Mouse (Mus musculus) ES-E14 (cell line): ENCODE measurements around the gene Tmem191c. TPM values are rescaled to one million over a fixed set of nuclear protein-coding genes. Genes with fewer than 3 reads are reported as not detected.

Source experiments
- DNase-seq: peaks from one replicate; pipeline ENCODE4 v3.0.0-alpha.2; 2013; ENCODE audit warnings: low read depth, low spot score
- H3K27ac ChIP-seq: 2 replicates; pipeline ENCODE4 v1.5.1; 2012; ENCODE audit warnings: low read depth, mild to moderate bottlenecking, low read length, moderate library complexity, mixed read lengths; ENCODE audit not compliant: poor library complexity, insufficient read depth, severe bottlenecking
- H3K36me3 ChIP-seq: 2 replicates; pipeline ENCODE4 v1.6.1; 2012; ENCODE audit warnings: mild to moderate bottlenecking, low read length, moderate library complexity, mixed read lengths; ENCODE audit not compliant: control insufficient read depth, poor library complexity, insufficient read depth, severe bottlenecking
- H3K4me1 ChIP-seq, 2 experiments: fragments of 150-350 bp in 1 of 2; sonication (generic) in 1 of 2; 2 replicates each; pipeline ENCODE4 v1.6.1; 2012; ENCODE audit warnings: low read length in 2 of 2, mild to moderate bottlenecking in 1 of 2, mixed read lengths in 1 of 2; ENCODE audit not compliant: control insufficient read depth in 2 of 2, insufficient read depth in 2 of 2, poor library complexity in 1 of 2
- H3K4me3 ChIP-seq, 2 experiments: fragments of 150-350 bp in 1 of 2; sonication (generic) in 1 of 2; 2 replicates each; pipeline ENCODE4 v1.5.1; 2012; ENCODE audit warnings: low read length in 2 of 2, low read depth in 1 of 2, mild to moderate bottlenecking in 1 of 2, mixed read lengths in 1 of 2; ENCODE audit not compliant: insufficient read depth in 1 of 2, poor library complexity in 1 of 2, severe bottlenecking in 1 of 2
- H3K9ac ChIP-seq: 2 replicates; pipeline ENCODE4 v1.6.1; 2012; ENCODE audit warnings: low read depth, mild to moderate bottlenecking, low read length, mixed read lengths; ENCODE audit not compliant: poor library complexity, insufficient read depth, severe bottlenecking
- H3K9me3 ChIP-seq: fragments of 150-350 bp; sonication (generic); 2 replicates; pipeline ENCODE4 v1.6.1; 2012; ENCODE audit warnings: low read depth, mild to moderate bottlenecking, low read length; ENCODE audit not compliant: control insufficient read depth, insufficient read depth
- CHD2 ChIP-seq: IDR thresholded peaks from 2 replicates; pipeline ENCODE4 v1.6.1; 2014; ENCODE audit warnings: mild to moderate bottlenecking, low read depth, low read length, inconsistent platforms
- HCFC1 ChIP-seq: IDR thresholded peaks from 2 replicates; pipeline ENCODE4 v1.6.1; 2012; ENCODE audit warnings: low read length, inconsistent platforms, borderline replicate concordance; ENCODE audit not compliant: insufficient read depth
- MAFK ChIP-seq: IDR thresholded peaks from 2 replicates; pipeline ENCODE4 v1.6.1; 2014; ENCODE audit warnings: mild to moderate bottlenecking, low read depth, low read length, inconsistent platforms; ENCODE audit not compliant: insufficient read depth
- ZC3H11A ChIP-seq: IDR thresholded peaks from 2 replicates; pipeline ENCODE4 v1.6.1; 2012; ENCODE audit warnings: low read depth, mild to moderate bottlenecking, inconsistent platforms, low read length, borderline replicate concordance
- ZNF384 ChIP-seq: IDR thresholded peaks from 2 replicates; pipeline ENCODE4 v1.6.1; 2012; ENCODE audit warnings: low read depth, low read length, inconsistent platforms
- in situ Hi-C, 2 experiments: fragments of 600-800 bp; cut with MboI; formaldehyde crosslinking; loops; one replicate each; pipeline ENCODE4 v1.15.1; 2025; ENCODE audit warnings: low sequenced_read_pairs in 2 of 2, inconsistent platforms in 1 of 2; ENCODE audit not compliant: unreplicated experiment in 2 of 2
- total RNA-seq: library from RNA; depleted of rRNA; stranded (reverse); fragments of 300-350 nt; gene quantifications from 2 replicates; pipeline ENCODE4 v1.2.3, GENCODE M21; 2012

The Tmem191c gene
- total RNA-seq, 1 experiment, result 45.1 TPM

- in situ Hi-C loops, result loop anchor here in 1 of 2 experiments (10.0 kb wide), 1 partner anchor 63 kb away; the partner anchor contains the start of genes Rimbp3 and Ube2l3
Observed at GRCm38 (mm10) chr16:17267937-17268336, 7.9 kb upstream of the Tmem191c start.

GRCm38 (mm10) chr16:17269872-17270271 lies 6.0 kb upstream of the Tmem191c start:
- Histone ChIP-seq H3K36me3 (no peaks in the 10 kb centered on the region), H3K4me3 (no peak overlapping the region), H3K27ac (no peak overlapping the region), H3K4me1 (peaks cover 0 to 4% of the 10 kb centered on the region in 2 experiments; a peak in 1 of 4 replicates), H3K9ac (no peak overlapping the region), H3K9me3 (no peaks in the 10 kb centered on the region)
- DNase-seq, result no peak
- TF ChIP-seq CHD2 (no peak), HCFC1 (no peak)
- in situ Hi-C loops, result loop anchor here (5.0 to 10.0 kb wide), 2 partner anchors 63 to 65 kb away; partner anchors contain the start of genes Rimbp3 (in 2 of the 2) and Ube2l3 (in 1 of the 2)

More at GRCm38 (mm10) chr16:17267937-17268336, 7.9 kb upstream of the Tmem191c start:
- TF ChIP-seq ZNF384 (no peak), MAFK (no peak), CHD2 (no peak), HCFC1 (no peak), ZC3H11A (no peak)
- H3K36me3 ChIP-seq, result no peaks in the 10 kb centered on the region
- no peak overlapping the region for H3K27ac ChIP-seq
- no peak overlapping the region for H3K4me3 ChIP-seq
- no peaks in the 10 kb centered on the region for H3K9me3 ChIP-seq
- peaks cover 0 to 4% of the 10 kb centered on the region in 2 experiments; a peak in 1 of 4 replicates for H3K4me1 ChIP-seq
- no peak overlapping the region for H3K9ac ChIP-seq
- no peak for DNase-seq

GRCm38 (mm10) chr16:17271124-17271523 lies 4.8 kb upstream of the Tmem191c start:
- TF ChIP-seq HCFC1 (no peak), ZNF384 (no peak), ZC3H11A (peak; percentile 85), CHD2 (no peak), MAFK (peak; percentile 80)
- Histone ChIP-seq H3K4me3 (no peak overlapping the region), H3K4me1 (peaks cover 0 to 4% of the 10 kb centered on the region in 2 experiments; a peak in 1 of 4 replicates), H3K36me3 (no peaks in the 10 kb centered on the region), H3K9ac (no peak overlapping the region), H3K27ac (no peak overlapping the region), H3K9me3 (no peaks in the 10 kb centered on the region)
- in situ Hi-C loops, result loop anchor here in 1 of 2 experiments (5.0 kb wide), 1 partner anchor 64 kb away; the partner anchor contains the start of gene Rimbp3
- DNase-seq, result peak; percentile 53

GRCm38 (mm10) chr16:17271856-17272255 lies 4.0 kb upstream of the Tmem191c start:
- in situ Hi-C loops, result loop anchor here in 1 of 2 experiments (5.0 kb wide), 1 partner anchor 65 kb away; the partner anchor contains the start of gene Rimbp3
- no peaks in the 10 kb centered on the region for H3K36me3 ChIP-seq

More at GRCm38 (mm10) chr16:17271856-17272255, 4.0 kb upstream of the Tmem191c start:
- Histone ChIP-seq H3K27ac (no peak overlapping the region), H3K4me3 (no peak overlapping the region), H3K9ac (no peak overlapping the region), H3K9me3 (no peaks in the 10 kb centered on the region), H3K4me1 (peaks cover 0 to 4% of the 10 kb centered on the region in 2 experiments; a peak in 1 of 4 replicates)
- no peak for DNase-seq
- TF ChIP-seq MAFK (no peak), ZNF384 (no peak), CHD2 (no peak), HCFC1 (no peak), ZC3H11A (no peak)
